Comparison of ENCODE assay signal across 16 mouse cellular contexts in the genomic region with DNA sequence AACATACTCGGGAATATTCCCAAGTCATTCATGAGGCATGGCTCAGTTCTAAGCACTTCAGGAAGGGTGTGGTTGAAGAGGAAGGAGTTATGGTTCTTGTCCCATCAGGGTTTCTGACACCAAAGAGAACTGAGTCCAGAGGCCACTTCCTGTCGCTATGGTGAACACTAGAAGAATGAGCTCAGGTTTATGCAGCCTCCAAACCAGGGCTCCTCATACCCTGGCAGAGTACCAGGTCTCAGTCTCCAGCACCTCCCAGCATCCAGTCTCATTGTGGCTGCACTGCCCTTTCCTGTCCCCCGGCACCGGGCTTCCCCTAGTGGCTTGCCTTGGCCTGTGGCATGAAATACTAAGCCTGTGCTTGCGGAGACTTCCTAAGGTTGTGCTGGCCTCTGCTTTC. TPM values are rescaled to one million over a fixed set of nuclear protein-coding genes. Genes with fewer than 3 reads are reported as not detected.
DNase-seq lines count a peak whose midpoint lies in the region; ATAC-seq lines count a peak whose summit lies in the region.
"Had no signal": no experiment of that assay in that cellular context is flagged by ENCODE, and none has a peak within 500 bp of the region (broad histone marks: within the 10 kb centered on the region; RNA-seq: fewer than 3 reads in every experiment).

No protein-coding gene starts in this region.

- H3K4me1 ChIP-seq in heart, embryonic 10.5 days, result no peaks in the 10 kb centered on the region
- H3K4me1 ChIP-seq in kidney, embryonic 14.5 days (ENCODE audit: control insufficient read depth, insufficient read depth, low read length), result no peaks in the 10 kb centered on the region
- H3K4me1 ChIP-seq: forebrain, embryonic 10.5 days; limb, embryonic 15.5 days had no signal

- H3K9me3 ChIP-seq in heart, embryonic 10.5 days, result no peaks in the 10 kb centered on the region
- no peaks in the 10 kb centered on the region for H3K9me3 ChIP-seq in kidney, embryonic 14.5 days (ENCODE audit: control insufficient read depth, low read length)
- H3K9me3 ChIP-seq: forebrain, embryonic 10.5 days; limb, embryonic 15.5 days had no signal

- no peak overlapping the region for H3K4me3 ChIP-seq in heart, embryonic 10.5 days
- H3K4me3 ChIP-seq in kidney, embryonic 14.5 days (ENCODE audit: low read length), result no peak overlapping the region
- H3K4me3 ChIP-seq: forebrain, embryonic 10.5 days; limb, embryonic 15.5 days had no signal

- no peaks in the 10 kb centered on the region; the same call in none of the 2 replicates for H3K27me3 ChIP-seq in heart, embryonic 10.5 days (ENCODE audit: insufficient read depth, poor library complexity, severe bottlenecking)
- H3K27me3 ChIP-seq in kidney, embryonic 14.5 days (ENCODE audit: control insufficient read depth, insufficient read depth, low read length), result no peaks in the 10 kb centered on the region
- H3K27me3 ChIP-seq: limb, embryonic 15.5 days had no signal

- H3K36me3 ChIP-seq in heart, embryonic 10.5 days, result no peaks in the 10 kb centered on the region
- no peaks in the 10 kb centered on the region for H3K36me3 ChIP-seq in kidney, embryonic 14.5 days (ENCODE audit: control insufficient read depth, insufficient read depth, low read length)
- H3K36me3 ChIP-seq: forebrain, embryonic 10.5 days; limb, embryonic 15.5 days had no signal

- no peak for ATAC-seq in kidney, embryonic 14.5 days (ENCODE audit: low FRiP score, low TSS enrichment)
- ATAC-seq: activated CD4-positive, CD25-positive, alpha-beta regulatory T cell, adult 4 months had no signal

- DNase-seq in heart, adult 11 months, result peak; percentile 97
- no peak for DNase-seq in heart, embryonic 10.5 days (ENCODE audit: low spot score)
- peak; percentile 36 for DNase-seq in kidney, adult 9 months
- peak; percentile 18 for DNase-seq in T-cell, adult 2 months (ENCODE audit: low spot score)
- peak; percentile 38 to 45 for DNase-seq in kidney, postnatal 36 days
- DNase-seq in ovary, postnatal 36 days (ENCODE audit: low spot score), result no peak
- no peak for DNase-seq in adrenal gland, postnatal 14 days
- DNase-seq: cerebellum, postnatal 14 days; layer of hippocampus, adult 9-11 months; lung, postnatal 36 days; midbrain, embryonic 14.5 days; thymus, postnatal 4 days had no signal

- no peak overlapping the region for H3K27ac ChIP-seq in heart, embryonic 10.5 days
- no peak overlapping the region for H3K27ac ChIP-seq in kidney, embryonic 14.5 days (ENCODE audit: low read depth, low read length)
- H3K27ac ChIP-seq: forebrain, embryonic 10.5 days; limb, embryonic 15.5 days had no signal

- no peak overlapping the region for H3K9ac ChIP-seq in kidney, embryonic 14.5 days (ENCODE audit: low read depth, low read length)
- H3K9ac ChIP-seq: limb, embryonic 15.5 days had no signal

- no peak overlapping the region for H3K4me2 ChIP-seq in kidney, embryonic 14.5 days (replicated peaks; ENCODE audit: low read depth, low read length)
- H3K4me2 ChIP-seq: limb, embryonic 15.5 days had no signal

- 75% methylated on average over 5 of the region's 5 CpGs for WGBS in heart, embryonic 10.5 days
- 78% methylated on average over 5 of the region's 5 CpGs for WGBS in kidney, embryonic 14.5 days

RNA-seq across cellular contexts. Expression of gene Plekhm1, which starts 6.7 kb away (rescaled TPM):
- 6.7 and 6.9 TPM in 2 replicates for polyA plus RNA-seq in heart, embryonic 10.5 days (2016; fragmentation: Nextera tagmentation; extraction: Ambion mirVana)
- 5.0 and 8.9 TPM in 2 replicates for polyA plus RNA-seq in kidney, embryonic 14.5 days (2014; fragmentation: Nextera tagmentation; extraction: Ambion mirVana)
- total RNA-seq in adrenal gland, postnatal 14 days (2021), result 17.4 and 19.6 TPM in 2 replicates

RNA-seq across cellular contexts. Expression of gene Arhgap27, which starts 55.7 kb away (rescaled TPM):
- polyA plus RNA-seq in heart, embryonic 10.5 days (2016; fragmentation: Nextera tagmentation; extraction: Ambion mirVana), result 5.7 and 6.0 TPM in 2 replicates
- polyA plus RNA-seq in kidney, embryonic 14.5 days (2014; fragmentation: Nextera tagmentation; extraction: Ambion mirVana), result 11.7 and 15.6 TPM in 2 replicates
- 19.3 and 31.5 TPM in 2 replicates for total RNA-seq in adrenal gland, postnatal 14 days (2021)

Comparison
In these comparisons a context has a peak if more than half of its experiments do, and no peak if none do; other contexts are left out.
1. DNase-seq: peak in heart, adult 11 months (single experiment), kidney, adult 9 months (single experiment), T-cell, adult 2 months (single experiment) and kidney, postnatal 36 days (2 of 2); none in heart, embryonic 10.5 days (single experiment), ovary, postnatal 36 days (single experiment) and adrenal gland, postnatal 14 days (single experiment).